Mouse (Mus musculus) G1E (cell line): ENCODE results near the gene Rhog.

ENCODE experiments used
- CTCF ChIP-seq: IDR thresholded peaks from 2 replicates; pipeline ENCODE4 v1.5.1; 2012; ENCODE audit warnings: low read depth, low read length, inconsistent platforms, mixed read lengths
- GATA1 ChIP-seq: IDR thresholded peaks from 2 replicates; pipeline ENCODE4 v1.6.1; 2012; ENCODE audit warnings: borderline replicate concordance, low read length, inconsistent platforms, mixed read lengths

GRCm38 (mm10) chr7:102200996-102201785 lies 54.7 kb downstream of the Rhog start:
- TF ChIP-seq CTCF = no peak
- TF ChIP-seq GATA1 = no peak
